In the genomic region with DNA sequence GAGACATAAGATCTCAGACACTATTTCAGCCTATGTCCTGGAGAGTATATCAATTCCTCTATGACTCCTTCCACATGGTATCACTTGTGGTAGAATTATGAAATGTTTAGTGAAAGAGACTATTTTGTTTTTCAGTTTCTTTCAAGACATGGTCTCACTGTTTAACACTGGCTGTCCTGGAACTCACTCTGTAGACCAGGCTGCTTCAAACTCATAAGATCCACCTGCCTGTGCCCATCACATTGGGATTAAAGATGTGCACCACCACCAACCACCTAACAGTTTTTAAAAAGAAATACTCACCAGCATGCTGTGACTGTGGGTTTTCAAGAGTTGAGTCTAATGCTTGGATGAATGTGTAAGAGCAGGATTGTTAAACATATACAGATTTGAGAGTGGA, we compare ENCODE assay signal across 40 mouse cellular contexts. TPM values are rescaled to one million over a fixed set of nuclear protein-coding genes. Genes with fewer than 3 reads are reported as not detected.
"Had no signal": no experiment of that assay in that cellular context is flagged by ENCODE, and none has a peak within 500 bp of the region (broad histone marks: within the 10 kb centered on the region; RNA-seq: fewer than 3 reads in every experiment).

No protein-coding gene starts in this region.

- H3K4me2 ChIP-seq: heart, embryonic 11.5 days; heart, embryonic 12.5 days; heart, embryonic 13.5 days; heart, embryonic 15.5 days; hindbrain, embryonic 12.5 days; hindbrain, embryonic 13.5 days; hindbrain, embryonic 14.5 days; hindbrain, embryonic 15.5 days; intestine, embryonic 15.5 days; kidney, embryonic 15.5 days had no signal

- H3K4me3 ChIP-seq: heart, embryonic 10.5 days; heart, embryonic 12.5 days; heart, embryonic 13.5 days; heart, embryonic 15.5 days; hindbrain, embryonic 10.5 days; hindbrain, embryonic 12.5 days; hindbrain, embryonic 13.5 days; hindbrain, embryonic 15.5 days; intestine, embryonic 15.5 days; kidney, embryonic 15.5 days; layer of hippocampus, adult 2 months; left cerebral cortex, adult 2 months had no signal

- DNase-seq: heart, postnatal 10 days; heart, postnatal 14 days; heart, postnatal 36 days; kidney, adult 11 months; kidney, adult 18-20 months; kidney, adult 2 months; kidney, adult 8-10 months; kidney, adult 9 months; kidney, postnatal 10 days; kidney, postnatal 14 days; kidney, postnatal 25 days; kidney, postnatal 36 days; kidney, postnatal 4 days; layer of hippocampus, adult 9-11 months; layer of hippocampus, postnatal 36 days had no signal

- H3K4me1 ChIP-seq: heart, embryonic 10.5 days; heart, embryonic 12.5 days; heart, embryonic 13.5 days; heart, embryonic 15.5 days; hindbrain, embryonic 10.5 days; hindbrain, embryonic 12.5 days; hindbrain, embryonic 13.5 days; hindbrain, embryonic 15.5 days; intestine, embryonic 15.5 days; kidney, embryonic 15.5 days had no signal

- H3K27ac ChIP-seq: heart, embryonic 10.5 days; heart, embryonic 13.5 days; heart, embryonic 15.5 days; hindbrain, embryonic 10.5 days; hindbrain, embryonic 12.5 days; hindbrain, embryonic 13.5 days; hindbrain, embryonic 14.5 days; hindbrain, embryonic 15.5 days; hindbrain, postnatal 0 days; intestine, embryonic 15.5 days; kidney, embryonic 15.5 days; kidney, postnatal 0 days; layer of hippocampus, adult 2 months; left cerebral cortex, adult 2 months had no signal

- H3K27me3 ChIP-seq: heart, embryonic 12.5 days; heart, embryonic 13.5 days; heart, embryonic 15.5 days; hindbrain, embryonic 12.5 days; hindbrain, embryonic 13.5 days; hindbrain, embryonic 15.5 days; intestine, embryonic 15.5 days; kidney, embryonic 15.5 days had no signal

- H3K36me3 ChIP-seq: intestine, embryonic 15.5 days had no signal

- H3K9me3 ChIP-seq: heart, embryonic 10.5 days; heart, embryonic 12.5 days; heart, embryonic 13.5 days; heart, embryonic 15.5 days; hindbrain, embryonic 10.5 days; hindbrain, embryonic 12.5 days; hindbrain, embryonic 13.5 days; hindbrain, embryonic 15.5 days; intestine, embryonic 15.5 days; kidney, embryonic 15.5 days had no signal

RNA-seq across cellular contexts. Expression of gene Tal2, which starts 22.5 kb away (rescaled TPM):
- total RNA-seq: layer of hippocampus, adult 18-20 months; layer of hippocampus, postnatal 14 days had no signal
- polyA plus RNA-seq: heart, embryonic 13.5 days; heart, embryonic 15.5 days; heart, embryonic 16.5 days; heart, postnatal 0 days; inflammation-experienced regulatory T-cells, adult 6 months; intestine, embryonic 14.5 days; intestine, embryonic 16.5 days; kidney, embryonic 14.5 days; large intestine, adult 2 months had no signal
